Mouse (Mus musculus) thymus, postnatal 10 days (tissue): ENCODE results near the gene Actl6a.
A peak's percentile ranks its signal among the peaks of the same experiment; 100 is the strongest.
"Not testable (repeated sequence)": the region's sequence is repeated elsewhere in the genome, so short reads cannot be mapped to it uniquely, and the experiment has no call there.

Experiments used
- DNase-seq, 2 experiments: peaks; one replicate each; pipeline ENCODE4 v3.0.0; 2021; ENCODE audit warnings: low spot score in 2 of 2

The Actl6a gene

GRCm38 (mm10) chr3:32705647-32706348, at the start of gene Actl6a:
Actl6a (plus strand) TSS chr3:32706298.
- not testable (repeated sequence) for DNase-seq

- no peak for DNase-seq
These were observed 49.6 kb upstream of the Actl6a start for GRCm38 (mm10) chr3:32656398-32656994.

- DNase-seq: no peak
These were observed 47.7 kb upstream of the Actl6a start for GRCm38 (mm10) chr3:32658401-32658800.

GRCm38 (mm10) chr3:32658821-32659220, 47.3 kb upstream of the Actl6a start:
- no peak for DNase-seq

GRCm38 (mm10) chr3:32659506-32659905, 46.6 kb upstream of the Actl6a start:
- DNase-seq: no peak

GRCm38 (mm10) chr3:32660276-32660675, 45.8 kb upstream of the Actl6a start:
- no peak for DNase-seq

- DNase-seq: peak in 1 of 2 experiments; percentile 20
These were observed 45.1 kb upstream of the Actl6a start for GRCm38 (mm10) chr3:32660831-32661555.

GRCm38 (mm10) chr3:32661556-32661930, 44.6 kb upstream of the Actl6a start:
- DNase-seq: no peak

- no peak for DNase-seq
These were observed 37.7 kb upstream of the Actl6a start for GRCm38 (mm10) chr3:32668256-32668959.

- DNase-seq: no peak
These were observed 36.9 kb upstream of the Actl6a start for GRCm38 (mm10) chr3:32669211-32669610.

GRCm38 (mm10) chr3:32670196-32670595, 35.9 kb upstream of the Actl6a start:
- DNase-seq: no peak

GRCm38 (mm10) chr3:32673151-32673550, 32.9 kb upstream of the Actl6a start:
- no peak for DNase-seq

- DNase-seq: no peak
These were observed 29.7 kb upstream of the Actl6a start for GRCm38 (mm10) chr3:32676393-32676792.

- DNase-seq: no peak
These were observed 23.1 kb upstream of the Actl6a start for GRCm38 (mm10) chr3:32682910-32683531.

- DNase-seq: no peak
These were observed 21.5 kb upstream of the Actl6a start for GRCm38 (mm10) chr3:32684631-32685030.

- no peak for DNase-seq
These were observed 19.6 kb upstream of the Actl6a start for GRCm38 (mm10) chr3:32686537-32686936.

GRCm38 (mm10) chr3:32687156-32687555, 18.9 kb upstream of the Actl6a start:
- DNase-seq: no peak

- DNase-seq: no peak
These were observed 16.5 kb upstream of the Actl6a start for GRCm38 (mm10) chr3:32689567-32689999.

- no peak for DNase-seq
These were observed 16.1 kb upstream of the Actl6a start for GRCm38 (mm10) chr3:32690008-32690407.

- no peak for DNase-seq
These were observed 15.2 kb upstream of the Actl6a start for GRCm38 (mm10) chr3:32690901-32691300.

GRCm38 (mm10) chr3:32691841-32692240, 14.3 kb upstream of the Actl6a start:
- no peak for DNase-seq

- no peak for DNase-seq
These were observed 11.9 kb upstream of the Actl6a start for GRCm38 (mm10) chr3:32694211-32694610.
